In genomic region chr19:5685861-5686260, GRCm38 (mm10) we compare ENCODE assay signal across 18 mouse cellular contexts. TPM values are rescaled to one million over a fixed set of nuclear protein-coding genes. Genes with fewer than 3 reads are reported as not detected.
"Had no signal": no experiment of that assay in that cellular context is flagged by ENCODE, and none has a peak within 500 bp of the region (broad histone marks: within the 10 kb centered on the region; RNA-seq: fewer than 3 reads in every experiment).

No protein-coding gene starts in this region.

- H3K4me2 ChIP-seq: midbrain, embryonic 13.5 days; stomach, embryonic 15.5 days had no signal

- DNase-seq: kidney, adult 18-20 months; kidney, postnatal 10 days; kidney, postnatal 4 days; lung, adult 2 months; lung, postnatal 36 days; right cerebral cortex, postnatal 4 days; spleen, adult 18-20 months; thymus, adult 2 months; thymus, postnatal 25 days had no signal

- H3K9ac ChIP-seq: midbrain, embryonic 13.5 days; stomach, embryonic 15.5 days had no signal

- H3K4me3 ChIP-seq: left cerebral cortex, adult 2 months; limb, embryonic 10.5 days; midbrain, embryonic 13.5 days; stomach, embryonic 15.5 days had no signal

- ATAC-seq: lung, postnatal 0 days; midbrain, embryonic 13.5 days had no signal

- H3K27ac ChIP-seq: left cerebral cortex, adult 2 months; limb, embryonic 10.5 days; midbrain, embryonic 13.5 days; stomach, embryonic 15.5 days had no signal

- H3K9me3 ChIP-seq: limb, embryonic 10.5 days; midbrain, embryonic 13.5 days; stomach, embryonic 15.5 days had no signal

- H3K27me3 ChIP-seq: midbrain, embryonic 13.5 days; stomach, embryonic 15.5 days had no signal

RNA-seq across cellular contexts. Expression of gene Kcnk7, which starts 18.3 kb away (rescaled TPM):
- total RNA-seq: layer of hippocampus, postnatal 25 days; left cerebral cortex, adult 2 months; left cerebral cortex, postnatal 14 days; megakaryocyte progenitor cell, adult 5-6 weeks; midbrain, postnatal 0 days had no signal
- polyA plus RNA-seq: limb, embryonic 10.5 days had no signal
